Mouse (Mus musculus): ENCODE data around the gene E030018B13Rik. TPM values are rescaled to one million over a fixed set of nuclear protein-coding genes. Genes with fewer than 3 reads are reported as not detected.

E030018B13Rik gene
- polyA plus RNA-seq, 1 experiment from 2014 or later, result 0.18 TPM

GRCm38 (mm10) chr7:63902604-63903210 lies 13.9 kb upstream of the E030018B13Rik start:
- H3K36me3 ChIP-seq (ENCODE audit: control insufficient read depth, insufficient read depth), result no peaks in the 10 kb centered on the region
- no peak overlapping the region for H3K4me2 ChIP-seq (ENCODE audit: low read depth, low read length)
- 0 out of 2 replicates have a peak overlapping the region, but pooled peaks have one; percentile 30 for H3K9ac ChIP-seq (ENCODE audit: low read length)
- 56% methylated on average over 3 of the region's 3 CpGs for WGBS
- H3K27me3 ChIP-seq (ENCODE audit: control insufficient read depth, insufficient read depth, low read length), result no peaks in the 10 kb centered on the region
- H3K27ac ChIP-seq (ENCODE audit: low read length), result peak overlapping the region; percentile 36; the same call in 1 of the 2 replicates
- ATAC-seq (replicated peaks; ENCODE audit: extremely low read depth, insufficient read depth, low FRiP score), result no peak
- H3K4me3 ChIP-seq (ENCODE audit: low read length), result no peak overlapping the region
- no peaks in the 10 kb centered on the region for H3K9me3 ChIP-seq (replicated peaks; ENCODE audit: control insufficient read depth, low read length)
- H3K4me1 ChIP-seq (ENCODE audit: control insufficient read depth, insufficient read depth, low read length), result peaks cover 36% of the 10 kb centered on the region

DNA sequence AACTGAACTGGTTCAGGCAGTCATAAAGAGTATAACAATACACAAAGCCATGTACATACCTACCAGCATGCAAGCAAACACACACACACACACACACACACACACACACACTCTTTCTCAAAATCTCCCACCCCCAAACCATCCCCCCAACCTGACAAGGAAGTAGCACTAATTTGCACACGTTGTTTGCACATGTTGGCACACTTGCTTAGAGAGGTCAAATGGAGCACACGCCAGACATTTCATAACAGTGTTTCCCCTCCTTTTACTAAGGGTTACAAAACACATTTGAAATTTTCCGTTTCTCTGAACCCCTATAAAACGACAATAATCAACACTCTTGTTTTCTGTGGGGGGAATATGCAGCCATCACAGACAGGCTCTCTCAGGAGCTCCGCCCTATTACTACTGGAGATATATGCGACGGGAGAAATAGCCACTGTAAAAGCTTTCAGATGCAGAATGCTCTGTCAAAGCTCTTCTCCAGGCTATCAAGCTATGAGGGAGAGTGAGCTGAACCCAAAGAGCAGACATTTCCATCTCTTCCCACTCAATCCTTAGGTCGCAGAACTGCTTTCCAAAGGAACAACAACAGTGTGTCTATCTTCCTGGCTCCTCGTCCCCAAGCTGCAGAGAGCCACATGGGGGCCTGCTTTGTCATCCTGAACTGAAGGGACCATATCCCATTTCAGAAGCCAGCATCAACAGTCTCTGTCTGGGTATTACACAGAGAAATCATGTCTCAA lies 12.8 kb upstream of the E030018B13Rik start:
- Histone ChIP-seq H3K27ac (ENCODE audit: low read length) (0 out of 2 replicates have a peak overlapping the region, but pooled peaks have one; percentile 9), H3K4me1 (ENCODE audit: control insufficient read depth, insufficient read depth, low read length) (peaks cover 42% of the 10 kb centered on the region)

DNA sequence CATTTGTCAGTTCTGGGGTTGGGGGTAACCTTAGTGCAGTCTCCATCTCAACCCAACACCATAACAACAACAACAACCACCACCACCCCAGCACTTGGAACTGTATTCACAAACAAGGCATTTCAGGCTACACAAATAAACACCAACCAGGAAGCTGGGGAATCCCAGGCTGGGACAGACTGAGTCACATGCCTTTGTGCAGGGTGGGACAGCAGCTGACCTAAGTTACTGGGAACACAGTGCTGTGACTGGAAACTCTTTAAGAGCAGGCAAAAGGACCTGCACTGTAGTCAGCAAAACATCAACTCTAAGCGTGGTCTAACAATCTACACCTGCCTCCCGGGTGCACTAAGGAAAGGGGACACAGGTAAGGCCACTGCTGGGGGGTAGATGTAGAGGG lies 11.5 kb upstream of the E030018B13Rik start:
- Histone ChIP-seq H3K36me3 (ENCODE audit: control insufficient read depth, insufficient read depth) (no peaks in the 10 kb centered on the region), H3K4me3 (ENCODE audit: low read length) (no peak overlapping the region), H3K9ac (ENCODE audit: low read length) (0 out of 2 replicates have a peak overlapping the region, but pooled peaks have one; percentile 2), H3K9me3 (replicated peaks; ENCODE audit: control insufficient read depth, low read length) (no peaks in the 10 kb centered on the region), H3K27me3 (ENCODE audit: control insufficient read depth, insufficient read depth, low read length) (no peaks in the 10 kb centered on the region), H3K27ac (ENCODE audit: low read length) (peak overlapping the region; percentile 41; the same call in 1 of the 2 replicates), H3K4me2 (ENCODE audit: low read depth, low read length) (no peak overlapping the region), H3K4me1 (ENCODE audit: control insufficient read depth, insufficient read depth, low read length) (peaks cover 51% of the 10 kb centered on the region)
- no peak for ATAC-seq (replicated peaks; ENCODE audit: extremely low read depth, insufficient read depth, low FRiP score)
- WGBS, result 78% methylated on average over 2 of the region's 2 CpGs

More for the DNA sequence above, 12.8 kb upstream of the E030018B13Rik start:
- Histone ChIP-seq H3K9ac (ENCODE audit: low read length) (0 out of 2 replicates have a peak overlapping the region, but pooled peaks have one; percentile 22), H3K4me2 (ENCODE audit: low read depth, low read length) (no peak overlapping the region), H3K27me3 (ENCODE audit: control insufficient read depth, insufficient read depth, low read length) (no peaks in the 10 kb centered on the region), H3K9me3 (replicated peaks; ENCODE audit: control insufficient read depth, low read length) (no peaks in the 10 kb centered on the region), H3K36me3 (ENCODE audit: control insufficient read depth, insufficient read depth) (no peaks in the 10 kb centered on the region), H3K4me3 (ENCODE audit: low read length) (no peak overlapping the region)
- no peak for ATAC-seq (replicated peaks; ENCODE audit: extremely low read depth, insufficient read depth, low FRiP score)
- 67% methylated on average over 9 of the region's 9 CpGs for WGBS

DNA sequence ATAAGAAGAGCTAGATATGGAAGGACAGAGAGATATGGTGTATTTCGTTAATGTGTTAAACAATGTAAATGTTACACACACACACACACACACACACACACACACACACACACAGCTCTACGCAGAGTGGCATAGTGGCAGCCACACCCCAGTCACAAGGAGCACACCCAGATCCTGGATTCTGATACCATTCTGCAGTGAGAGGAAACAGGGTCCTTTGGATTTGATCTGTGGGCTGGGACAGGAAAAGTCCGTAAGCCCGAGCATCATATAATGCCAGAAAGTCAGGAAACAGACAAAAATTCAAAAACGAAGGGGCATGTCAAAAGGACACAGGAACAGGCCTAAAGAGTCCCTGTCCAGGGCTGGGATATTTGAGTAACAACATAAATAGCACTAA lies 11.0 kb upstream of the E030018B13Rik start:
- ATAC-seq (replicated peaks; ENCODE audit: extremely low read depth, insufficient read depth, low FRiP score), result no peak
- WGBS, result 72% methylated on average over 5 of the region's 5 CpGs
- Histone ChIP-seq H3K4me3 (ENCODE audit: low read length) (no peak overlapping the region), H3K27me3 (ENCODE audit: control insufficient read depth, insufficient read depth, low read length) (no peaks in the 10 kb centered on the region), H3K9ac (ENCODE audit: low read length) (0 out of 2 replicates have a peak overlapping the region, but pooled peaks have one; percentile 2), H3K27ac (ENCODE audit: low read length) (peak overlapping the region; percentile 41; the same call in 1 of the 2 replicates), H3K4me1 (ENCODE audit: control insufficient read depth, insufficient read depth, low read length) (peaks cover 52% of the 10 kb centered on the region), H3K36me3 (ENCODE audit: control insufficient read depth, insufficient read depth) (no peaks in the 10 kb centered on the region), H3K9me3 (replicated peaks; ENCODE audit: control insufficient read depth, low read length) (no peaks in the 10 kb centered on the region), H3K4me2 (ENCODE audit: low read depth, low read length) (no peak overlapping the region)

DNA sequence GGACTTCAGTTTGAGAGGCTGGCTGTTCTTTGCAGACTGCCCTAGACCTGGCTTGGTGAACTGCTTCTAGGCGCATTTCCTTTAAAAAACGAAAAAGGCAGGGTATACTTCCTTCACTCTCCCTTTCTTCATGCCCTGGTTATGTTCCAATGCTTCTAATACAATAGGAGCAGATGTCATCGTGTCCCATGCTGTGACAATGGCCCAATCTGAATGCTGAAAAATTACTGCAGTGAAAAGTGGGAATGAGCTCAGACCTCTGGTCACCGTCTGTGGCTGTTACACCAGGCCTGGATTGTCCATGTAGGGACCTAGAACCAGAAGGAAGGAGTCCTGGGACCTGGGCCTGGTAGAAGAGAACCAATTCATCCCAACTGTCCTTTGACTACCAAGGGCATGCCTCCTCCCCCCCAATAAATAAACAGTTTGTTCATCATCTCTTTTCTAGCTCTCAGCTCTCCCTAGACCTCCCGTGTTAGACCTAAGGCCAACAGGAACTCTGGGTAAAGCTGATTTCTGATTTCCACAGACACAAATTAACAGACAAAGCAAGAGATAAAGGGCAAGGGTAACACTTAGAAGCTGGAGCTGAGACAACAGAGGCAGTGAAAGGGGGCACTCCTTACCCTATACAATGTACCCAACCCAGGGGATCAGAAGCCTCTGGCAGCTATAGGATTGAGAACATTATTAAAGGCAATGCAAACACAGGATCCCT lies 8.7 kb upstream of the E030018B13Rik start:
- peak overlapping the region; percentile 72 for H3K27ac ChIP-seq (ENCODE audit: low read length)
- peaks cover 67% of the 10 kb centered on the region for H3K4me1 ChIP-seq (ENCODE audit: control insufficient read depth, insufficient read depth, low read length)
- WGBS, result 73% methylated on average over 5 of the region's 5 CpGs
- no peaks in the 10 kb centered on the region for H3K9me3 ChIP-seq (replicated peaks; ENCODE audit: control insufficient read depth, low read length)
- no peak overlapping the region for H3K9ac ChIP-seq (ENCODE audit: low read length)
- peak overlapping the region; percentile 31; the same call in 1 of the 2 replicates for H3K4me2 ChIP-seq (ENCODE audit: low read depth, low read length)
- no peaks in the 10 kb centered on the region for H3K27me3 ChIP-seq (ENCODE audit: control insufficient read depth, insufficient read depth, low read length)
- no peaks in the 10 kb centered on the region for H3K36me3 ChIP-seq (ENCODE audit: control insufficient read depth, insufficient read depth)
- ATAC-seq (replicated peaks; ENCODE audit: extremely low read depth, insufficient read depth, low FRiP score), result no peak
- H3K4me3 ChIP-seq (ENCODE audit: low read length), result no peak overlapping the region

GRCm38 (mm10) chr7:63908496-63909285 lies 8.0 kb upstream of the E030018B13Rik start:
- no peaks in the 10 kb centered on the region for H3K36me3 ChIP-seq (ENCODE audit: control insufficient read depth, insufficient read depth)
- H3K4me1 ChIP-seq (ENCODE audit: control insufficient read depth, insufficient read depth, low read length), result peaks cover 66% of the 10 kb centered on the region
- H3K9me3 ChIP-seq (replicated peaks; ENCODE audit: control insufficient read depth, low read length), result no peaks in the 10 kb centered on the region
- WGBS, result 32% methylated on average over 10 of the region's 11 CpGs
- no peak for ATAC-seq (replicated peaks; ENCODE audit: extremely low read depth, insufficient read depth, low FRiP score)
- H3K27me3 ChIP-seq (ENCODE audit: control insufficient read depth, insufficient read depth, low read length), result no peaks in the 10 kb centered on the region
- peak overlapping the region; percentile 72 for H3K27ac ChIP-seq (ENCODE audit: low read length)
- H3K4me2 ChIP-seq (ENCODE audit: low read depth, low read length), result peak overlapping the region; percentile 31
- 0 out of 2 replicates have a peak overlapping the region, but pooled peaks have one; percentile 36 for H3K9ac ChIP-seq (ENCODE audit: low read length)
- H3K4me3 ChIP-seq (ENCODE audit: low read length), result no peak overlapping the region; the same call in 1 of the 2 replicates

GRCm38 (mm10) chr7:63910225-63910624 lies 6.4 kb upstream of the E030018B13Rik start:
- Histone ChIP-seq H3K27ac (ENCODE audit: low read length) (no peak overlapping the region; the same call in 1 of the 2 replicates), H3K36me3 (ENCODE audit: control insufficient read depth, insufficient read depth) (no peaks in the 10 kb centered on the region), H3K4me1 (ENCODE audit: control insufficient read depth, insufficient read depth, low read length) (peaks cover 70% of the 10 kb centered on the region), H3K9ac (ENCODE audit: low read length) (no peak overlapping the region), H3K9me3 (replicated peaks; ENCODE audit: control insufficient read depth, low read length) (no peaks in the 10 kb centered on the region), H3K4me3 (ENCODE audit: low read length) (no peak overlapping the region), H3K4me2 (ENCODE audit: low read depth, low read length) (no peak overlapping the region), H3K27me3 (ENCODE audit: control insufficient read depth, insufficient read depth, low read length) (no peaks in the 10 kb centered on the region)
- whole genome bisulfite sequencing, result 43% methylated on average over 5 of the region's 5 CpGs
- ATAC-seq (replicated peaks; ENCODE audit: extremely low read depth, insufficient read depth, low FRiP score), result no peak

- no peak overlapping the region for H3K4me2 ChIP-seq (ENCODE audit: low read depth, low read length)
- H3K4me3 ChIP-seq (ENCODE audit: low read length), result no peak overlapping the region
- peaks cover 64% of the 10 kb centered on the region for H3K4me1 ChIP-seq (ENCODE audit: control insufficient read depth, insufficient read depth, low read length)
- WGBS, result 48% methylated on average over 4 of the region's 4 CpGs
- no peaks in the 10 kb centered on the region for H3K9me3 ChIP-seq (replicated peaks; ENCODE audit: control insufficient read depth, low read length)
- no peak for ATAC-seq (replicated peaks; ENCODE audit: extremely low read depth, insufficient read depth, low FRiP score)
- no peaks in the 10 kb centered on the region for H3K27me3 ChIP-seq (ENCODE audit: control insufficient read depth, insufficient read depth, low read length)
- H3K27ac ChIP-seq (ENCODE audit: low read length), result peak overlapping the region; percentile 86
- no peak overlapping the region for H3K9ac ChIP-seq (ENCODE audit: low read length)
- no peaks in the 10 kb centered on the region for H3K36me3 ChIP-seq (ENCODE audit: control insufficient read depth, insufficient read depth)
Observed at GRCm38 (mm10) chr7:63910912-63911311, 5.7 kb upstream of the E030018B13Rik start.
